Mouse (Mus musculus) urinary bladder, postnatal 36 days (tissue): ENCODE results near the gene Fer.

Experiments
- DNase-seq, 2 experiments: peaks; one replicate each; pipeline ENCODE4 v3.0.0; 2022; ENCODE audit warnings: low spot score in 2 of 2, mixed read lengths in 1 of 2

Fer gene

GRCm38 (mm10) chr17:64140063-64140850 lies 277.4 kb downstream of the Fer start:
- DNase-seq, result no peak

DNA sequence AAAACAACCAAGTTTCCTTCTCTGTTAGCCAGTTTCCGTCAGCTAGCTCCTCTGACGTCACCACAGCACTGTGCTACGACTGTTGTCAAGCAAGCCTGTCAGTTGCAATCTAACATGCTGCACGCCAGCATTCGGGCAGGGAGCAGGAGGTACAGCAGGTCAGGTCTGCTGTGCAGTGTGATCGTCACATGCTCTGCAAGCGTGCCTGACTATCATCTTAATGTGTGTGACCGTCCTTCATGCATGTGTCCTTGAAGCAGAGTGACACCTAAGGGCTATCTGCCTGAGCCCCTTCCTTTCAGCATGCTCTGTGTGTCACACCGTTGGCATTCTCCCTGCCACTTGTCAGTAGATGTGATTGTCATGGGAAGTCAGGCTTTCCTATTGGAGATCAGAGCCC lies 279.0 kb downstream of the Fer start:
- no peak for DNase-seq

DNA sequence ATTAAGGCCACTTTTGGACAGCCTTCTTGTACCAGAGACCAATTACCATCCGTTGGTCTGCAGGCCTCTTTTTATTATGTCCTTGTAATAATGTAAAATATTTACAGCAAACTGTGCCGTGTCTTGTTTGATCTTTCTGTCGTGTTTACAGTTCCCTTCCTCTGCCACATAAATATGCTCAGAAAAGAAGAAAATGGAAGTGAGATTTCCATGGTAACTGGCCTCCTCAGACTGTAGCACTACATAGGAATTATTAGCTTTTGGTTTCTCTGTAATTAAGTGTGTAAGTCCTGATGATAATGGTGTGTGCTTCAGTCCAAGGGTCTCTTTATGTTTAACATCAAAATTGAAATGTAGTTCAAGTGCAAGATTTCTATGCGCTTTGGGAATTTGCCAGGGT lies 283.5 kb downstream of the Fer start:
- no peak for DNase-seq

DNA sequence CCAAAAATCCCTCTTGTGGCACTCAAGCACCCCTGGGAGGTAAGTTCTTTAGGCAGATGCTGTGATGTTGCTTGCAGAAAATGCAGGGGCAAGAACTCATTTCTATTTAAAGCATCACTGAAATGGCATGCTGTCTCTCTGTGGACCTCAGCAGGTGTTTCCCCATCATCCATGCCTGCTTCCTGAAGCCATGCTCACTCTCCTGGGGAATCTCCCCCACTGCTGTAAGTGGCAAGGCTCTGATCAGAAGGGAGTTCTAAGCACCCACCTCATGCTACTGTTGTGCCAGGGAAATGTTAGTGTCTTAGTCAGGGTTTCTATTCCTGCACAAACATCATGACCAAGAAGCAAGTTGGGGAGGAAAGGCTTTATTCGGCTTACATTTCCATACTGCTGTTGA lies 287.9 kb downstream of the Fer start:
- no peak for DNase-seq

DNA sequence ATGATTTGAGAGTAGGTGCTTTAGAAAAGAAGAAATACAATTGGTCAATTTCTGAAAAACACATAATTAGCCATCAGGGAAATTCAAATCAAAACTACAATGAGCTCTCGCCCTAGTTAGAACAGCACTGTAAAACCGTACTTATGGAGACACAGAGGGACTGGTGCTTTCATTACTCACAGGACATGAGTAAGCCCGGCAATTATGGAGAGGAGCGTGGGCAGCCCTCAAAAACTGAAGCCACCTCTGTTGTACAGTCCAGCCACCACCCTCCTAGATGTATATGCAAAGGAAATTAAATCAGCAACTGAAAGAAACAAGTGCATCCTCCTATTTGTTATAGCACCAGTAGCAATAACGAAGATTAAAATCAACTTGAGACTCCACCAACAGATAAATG lies 304.9 kb downstream of the Fer start:
- DNase-seq, result no peak

DNA sequence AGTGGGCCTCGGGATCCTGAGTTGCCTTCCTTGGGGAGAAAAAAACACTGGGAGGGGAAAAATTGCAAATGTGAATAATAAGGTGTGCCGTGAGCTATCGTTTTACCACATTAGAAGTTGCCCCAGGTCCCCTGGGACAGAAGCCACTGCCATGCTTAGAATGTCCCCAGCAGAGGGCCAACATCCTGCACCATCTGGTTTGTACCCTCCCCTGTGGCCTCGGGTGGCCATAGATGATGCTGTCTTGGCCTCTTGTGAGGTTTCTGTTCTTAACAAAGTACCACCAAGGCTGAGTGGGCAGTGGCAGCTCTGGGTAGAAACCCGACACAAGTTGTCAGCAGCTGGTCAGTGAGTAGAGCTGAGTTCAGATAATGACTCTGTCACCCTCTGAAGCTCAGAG lies 307.2 kb downstream of the Fer start:
- DNase-seq, result no peak

DNA sequence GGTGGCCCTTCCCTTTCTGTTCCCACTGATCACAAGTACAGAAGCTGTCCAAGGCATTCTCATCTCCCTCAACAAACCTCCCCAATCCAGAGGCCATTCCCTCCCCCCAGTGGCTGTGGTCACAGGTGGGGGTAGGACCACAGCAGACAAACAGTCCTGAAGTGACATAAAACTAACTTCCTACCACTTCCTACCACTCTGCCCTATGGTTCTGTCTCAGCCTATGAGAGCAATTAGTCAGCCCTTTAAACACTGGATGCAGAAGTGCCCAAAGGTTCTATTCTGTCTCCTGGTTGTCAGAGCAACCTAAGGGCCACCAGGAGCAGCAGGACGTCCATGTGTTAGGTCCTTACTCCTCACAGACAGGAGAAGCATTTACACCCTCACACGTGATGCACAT lies 309.6 kb downstream of the Fer start:
- DNase-seq, result no peak

DNA sequence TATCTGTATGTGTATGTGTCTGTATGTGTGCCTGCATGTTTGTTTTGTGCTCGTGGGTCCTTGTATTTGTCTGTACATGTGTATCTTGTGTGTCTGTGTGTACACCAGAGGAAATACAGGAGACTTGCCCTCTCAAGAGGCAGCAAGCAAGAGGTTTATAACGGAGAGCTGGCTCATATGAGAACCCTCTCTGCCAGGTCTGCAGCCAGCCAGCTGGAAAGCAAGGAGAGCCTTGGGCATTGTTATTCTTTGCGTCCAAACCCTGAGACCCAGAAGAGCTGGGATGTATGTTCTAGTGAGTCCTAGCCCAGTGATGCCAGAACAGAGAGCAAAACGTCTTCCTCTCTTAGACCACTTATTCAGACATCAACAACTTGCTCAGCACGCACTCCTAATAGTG lies 317.7 kb downstream of the Fer start:
- no peak for DNase-seq

- no peak for DNase-seq
Observed at GRCm38 (mm10) chr17:64181291-64181690, 318.4 kb downstream of the Fer start.

DNA sequence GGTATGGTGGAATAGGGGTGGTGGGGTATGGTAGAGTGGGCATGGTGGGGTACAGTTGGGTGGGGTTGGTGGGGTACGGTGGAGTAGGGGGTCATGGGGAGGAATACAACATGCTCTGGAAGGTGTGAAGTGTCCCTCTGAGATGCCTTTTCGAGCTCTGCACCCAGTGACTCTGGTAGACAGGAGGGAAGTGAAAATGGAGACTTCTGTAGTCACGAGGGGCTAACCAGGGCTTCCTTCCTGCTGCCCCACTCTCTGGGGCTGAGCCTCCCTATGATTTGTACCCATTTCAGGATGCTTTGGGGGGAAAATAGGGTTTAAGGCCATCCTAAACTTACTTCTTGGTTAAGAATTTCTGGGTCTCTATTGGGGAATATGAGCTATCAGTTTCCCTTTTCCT lies 319.7 kb downstream of the Fer start:
- DNase-seq, result no peak

- no peak for DNase-seq
Observed at GRCm38 (mm10) chr17:64183196-64183595, 320.3 kb downstream of the Fer start.
